Mouse (Mus musculus) retina, adult 2 months (tissue): ENCODE measurements around the gene Cldn20.
A peak's percentile ranks its signal among the peaks of the same experiment; 100 is the strongest.

ENCODE experiments used
- DNase-seq: peaks from one replicate; pipeline ENCODE4 v3.0.0-alpha.2; 2012; ENCODE audit warnings: low read depth, low spot score

Gene Cldn20

DNA sequence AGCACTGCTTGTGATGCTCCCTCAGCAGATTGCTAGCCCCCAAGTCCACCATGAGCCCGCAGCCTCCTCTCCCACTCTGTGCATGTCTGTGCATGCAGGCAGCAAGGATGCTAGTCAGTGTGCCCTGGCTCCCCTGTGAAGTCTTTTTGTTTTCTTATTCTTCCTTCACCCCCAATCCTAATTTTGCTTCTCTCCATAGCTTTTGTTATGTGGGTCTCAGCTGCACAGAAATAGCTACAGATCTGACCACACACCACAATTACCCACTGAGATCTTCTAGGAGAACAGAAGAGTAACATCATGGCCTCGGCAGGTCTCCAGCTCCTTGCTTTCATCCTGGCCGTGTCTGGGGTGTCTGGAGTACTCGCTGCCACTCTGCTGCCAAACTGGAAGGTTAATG, at the start of gene Cldn20:
TSS of gene Cldn20 (plus strand) at position 301 of the 400 bp plus-strand sequence.
- DNase-seq: no peak

DNA sequence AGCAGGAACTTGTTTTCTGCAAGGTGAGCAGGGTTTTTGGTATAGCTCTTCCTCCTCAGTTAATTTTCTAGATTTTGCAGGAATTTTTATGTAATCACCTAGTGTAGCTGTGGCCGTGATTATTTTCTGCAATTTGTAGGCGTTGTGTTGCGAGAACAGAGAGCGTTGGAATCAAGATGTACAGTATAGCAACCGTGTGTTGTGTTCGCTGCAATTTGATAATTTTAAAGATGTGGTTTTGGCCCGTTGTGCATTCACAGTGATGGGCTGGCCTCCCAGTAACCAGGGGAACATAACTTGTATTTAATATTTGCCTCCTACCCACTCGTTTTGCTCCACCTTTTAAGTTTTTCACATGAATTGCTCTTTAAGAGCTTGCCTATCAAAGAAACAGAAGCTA, 49.3 kb upstream of the Cldn20 start:
- DNase-seq: no peak

DNA sequence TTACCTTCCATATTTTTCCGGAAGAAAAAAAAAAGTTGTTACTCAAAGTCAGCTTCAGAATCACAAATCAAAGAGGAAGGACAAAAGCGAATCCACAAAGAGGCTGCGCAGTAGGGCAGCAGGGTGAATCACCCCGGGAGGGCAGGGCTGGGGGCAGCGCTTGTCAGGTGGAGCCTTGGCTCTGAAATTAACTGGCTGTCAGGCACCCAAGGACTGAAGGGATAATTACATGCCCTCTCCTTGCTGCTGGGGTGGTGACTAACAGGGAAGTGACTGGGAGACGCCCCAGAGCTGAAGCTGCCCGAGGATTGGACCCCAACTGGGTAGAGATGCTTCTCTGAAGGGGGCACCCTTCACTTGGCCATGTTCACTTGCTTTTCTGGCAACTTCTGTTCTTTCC, 46.5 kb upstream of the Cldn20 start:
- DNase-seq: no peak

DNA sequence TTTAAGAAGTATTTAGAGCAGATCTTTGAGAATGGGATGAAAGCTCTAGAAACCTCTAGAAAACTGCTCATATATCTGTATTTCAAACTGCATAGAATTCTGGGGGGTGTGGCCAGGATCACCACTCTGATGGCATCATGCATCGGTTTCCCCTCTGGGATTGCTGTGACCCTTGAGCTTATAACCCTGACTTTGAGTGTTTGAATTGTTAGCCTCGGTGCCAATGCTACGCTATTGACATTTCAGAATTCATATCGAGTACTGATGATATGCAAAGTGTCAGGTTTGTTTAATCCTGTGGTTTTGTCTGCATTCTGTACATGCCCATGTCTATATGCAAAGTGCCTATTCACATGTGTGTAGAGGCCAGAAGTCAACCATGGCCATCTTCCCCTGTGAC, 45.1 kb upstream of the Cldn20 start:
- DNase-seq: no peak

DNA sequence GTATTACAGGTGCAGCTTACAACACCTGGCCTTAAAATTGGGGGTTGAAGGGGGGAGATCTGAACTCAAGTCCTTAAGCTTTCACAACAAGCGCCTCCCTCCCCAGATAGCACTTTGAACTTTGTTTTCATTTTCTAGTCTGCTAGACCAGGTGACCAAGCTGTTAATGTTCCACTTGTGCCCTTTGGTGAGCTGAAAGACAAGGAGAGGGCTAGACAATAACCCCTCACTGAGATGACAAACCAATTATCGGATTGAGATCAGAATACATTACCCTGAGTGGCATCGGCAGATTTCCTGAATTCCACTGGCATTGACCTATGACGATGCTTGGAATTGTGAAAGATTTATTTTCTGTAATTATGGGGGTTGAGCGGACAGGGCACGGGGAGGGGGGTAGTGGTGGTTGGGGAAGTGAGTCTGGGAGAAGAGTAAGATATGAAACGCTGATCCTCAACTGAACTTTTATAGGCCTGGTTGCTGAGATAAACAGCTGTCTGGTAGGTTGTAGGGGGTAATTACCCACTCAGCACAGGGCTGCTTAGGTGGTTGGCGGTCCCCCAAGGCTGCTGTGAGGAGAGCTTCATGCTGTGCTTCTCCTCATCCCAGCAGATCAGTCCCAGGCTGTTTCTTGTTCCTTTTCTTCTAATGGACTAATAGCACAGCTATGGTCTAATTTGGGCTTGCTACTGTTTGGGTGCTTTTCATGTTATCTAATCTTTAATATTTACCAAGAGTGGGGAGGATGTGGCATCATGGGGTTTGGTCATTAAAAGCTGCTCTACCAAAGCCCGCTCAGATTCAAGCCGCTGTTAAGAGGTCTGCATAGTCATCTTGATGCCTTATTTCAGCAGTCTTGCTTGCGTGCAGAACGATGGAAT, 44.4 kb upstream of the Cldn20 start:
- DNase-seq: no peak

DNA sequence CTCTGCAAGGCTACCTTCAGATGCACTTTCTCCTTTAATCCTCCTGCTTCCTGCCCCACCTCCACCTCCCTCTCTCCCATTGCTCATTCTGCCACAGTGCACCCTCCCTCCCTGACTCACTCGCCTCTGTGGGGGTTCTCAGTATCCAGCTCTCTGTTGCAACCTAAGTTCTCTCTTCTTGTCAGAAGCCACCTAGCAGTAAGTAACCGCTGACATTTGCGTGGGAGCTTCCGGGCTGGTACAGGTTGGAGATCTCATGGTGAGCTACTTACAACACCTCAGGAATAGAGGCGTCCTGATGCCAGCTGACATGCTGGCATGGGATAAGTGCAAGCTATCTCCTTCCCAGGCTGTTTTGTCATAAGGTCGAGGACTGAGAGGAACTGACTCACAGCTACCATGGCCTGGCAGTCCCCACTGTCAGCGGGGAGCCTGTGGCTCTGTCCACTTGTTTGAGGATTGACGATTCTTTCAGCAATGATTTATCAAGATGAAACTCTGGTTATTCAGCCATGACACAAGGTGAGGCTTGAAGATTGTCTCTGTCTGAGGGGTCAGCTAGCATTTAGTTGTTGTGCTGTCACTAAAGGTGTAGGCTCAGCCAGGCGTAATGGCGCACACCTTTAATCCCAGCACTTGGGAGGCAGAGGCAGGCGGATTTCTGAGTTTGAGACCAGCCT, 42.0 kb upstream of the Cldn20 start:
- no peak for DNase-seq

DNA sequence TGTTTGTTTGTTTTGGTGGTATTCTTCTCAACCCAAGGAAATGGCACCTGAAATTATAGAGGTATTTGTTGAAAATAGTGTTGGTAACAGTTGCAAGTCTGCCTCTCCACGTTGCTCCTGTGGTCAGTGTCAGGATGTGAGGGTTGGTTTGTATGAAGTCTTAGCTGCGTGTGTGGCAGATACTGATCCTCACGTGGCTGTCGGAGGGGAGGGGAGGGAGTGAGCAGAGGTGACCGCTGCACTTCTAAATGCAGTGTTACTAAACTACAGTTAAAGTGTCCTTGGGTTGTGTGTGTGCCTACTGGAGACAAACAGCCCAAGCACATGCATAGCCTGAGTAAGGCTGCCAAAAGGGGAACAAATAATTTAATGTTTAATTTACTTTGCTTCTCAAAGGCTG, 41.3 kb upstream of the Cldn20 start:
- no peak for DNase-seq

DNA sequence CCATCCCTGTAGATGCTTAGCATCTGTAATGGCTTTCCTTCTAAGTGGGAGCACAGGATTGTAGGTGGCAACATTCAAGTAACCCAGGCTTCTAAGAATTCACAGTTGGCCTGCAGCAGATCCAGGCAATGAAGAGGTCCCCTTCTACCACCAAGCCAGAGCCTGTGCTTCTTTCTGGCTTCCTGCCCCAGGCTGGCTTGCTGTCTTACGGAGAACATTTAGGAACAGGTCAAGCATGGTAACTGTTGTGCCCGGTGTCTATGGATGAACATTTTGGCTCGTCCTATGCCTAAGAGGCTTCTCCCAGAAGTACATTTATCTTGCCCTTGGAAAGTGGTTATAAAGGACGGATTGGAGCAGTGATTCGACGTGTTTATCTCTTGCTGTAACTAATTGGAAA, 40.7 kb upstream of the Cldn20 start:
- no peak for DNase-seq

DNA sequence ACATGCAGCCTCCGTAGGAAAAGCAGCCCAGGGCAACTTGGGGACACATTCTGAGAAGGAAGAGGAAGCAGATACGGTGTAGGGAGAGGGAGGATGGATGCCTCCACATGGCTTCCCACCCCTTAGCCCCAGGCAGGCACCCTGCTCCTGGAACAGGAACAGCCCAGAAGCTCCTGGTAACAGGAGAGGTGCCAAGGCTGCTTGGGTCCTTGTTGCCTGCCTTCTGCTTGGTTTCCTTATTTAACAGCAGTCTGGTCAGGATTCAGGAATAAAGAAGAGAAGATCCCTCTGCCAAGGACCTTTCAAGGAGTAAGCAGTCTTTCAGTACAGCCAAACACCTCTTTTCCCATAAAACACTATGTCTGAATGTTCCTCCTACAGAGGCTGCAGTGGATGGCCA, 36.8 kb upstream of the Cldn20 start:
- DNase-seq: no peak

DNA sequence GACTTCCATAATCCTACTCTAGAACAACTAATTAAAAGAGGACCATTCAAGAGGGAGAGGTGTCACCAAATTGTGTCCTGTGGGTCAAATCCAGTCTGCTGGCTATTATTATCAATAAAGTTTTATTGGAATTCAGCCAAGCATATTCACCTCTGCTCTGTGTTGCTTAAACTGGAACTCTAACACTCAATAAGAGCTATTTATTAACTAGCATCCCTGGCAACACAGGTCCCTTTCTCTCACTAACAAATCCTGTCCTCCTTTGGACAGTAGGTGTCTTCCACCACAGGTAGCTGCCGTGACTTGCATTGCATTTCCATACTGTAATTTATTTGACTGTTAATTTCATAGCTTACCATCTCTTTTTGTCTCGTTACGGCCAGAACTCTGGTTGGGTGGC, 36.3 kb upstream of the Cldn20 start:
- DNase-seq: no peak

DNA sequence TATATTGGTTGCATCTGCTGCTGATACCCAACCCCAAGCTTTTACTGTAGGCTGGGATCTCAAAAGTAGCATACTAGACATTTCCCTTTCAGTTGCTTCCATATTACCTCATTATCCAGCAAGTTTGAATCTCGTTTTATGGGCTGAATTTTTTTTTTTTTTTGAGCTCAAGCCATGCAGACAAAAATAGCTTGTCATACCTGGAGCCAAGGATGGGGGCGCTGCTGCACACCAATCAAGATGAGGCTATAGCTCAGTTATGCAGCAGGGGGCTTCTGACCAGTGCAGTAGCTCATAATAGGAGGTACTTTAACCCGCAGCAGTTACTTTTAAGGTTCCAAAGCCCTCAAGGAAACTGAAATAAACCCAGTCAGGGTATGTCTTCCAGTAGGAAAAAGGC, 34.3 kb upstream of the Cldn20 start:
- no peak for DNase-seq

DNA sequence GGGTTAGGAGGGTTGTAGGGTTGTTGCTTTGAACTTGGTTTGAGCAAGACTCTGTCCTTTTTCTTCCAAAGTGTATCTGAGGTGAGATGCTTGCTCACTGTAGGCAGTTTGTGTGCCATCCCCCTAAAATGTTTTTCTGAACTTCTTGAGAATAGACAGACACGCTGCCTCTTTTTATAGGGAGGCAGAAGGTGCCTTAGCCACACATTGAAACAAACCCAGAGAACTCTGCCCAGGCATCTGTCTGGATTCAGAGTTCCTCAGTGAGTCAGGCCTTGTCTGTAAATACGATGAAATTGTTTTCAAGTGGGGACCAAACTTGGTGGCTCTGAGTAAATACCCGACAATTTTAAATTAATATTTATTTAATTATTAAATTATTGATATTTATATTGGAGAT, 33.8 kb upstream of the Cldn20 start:
- DNase-seq: no peak

DNA sequence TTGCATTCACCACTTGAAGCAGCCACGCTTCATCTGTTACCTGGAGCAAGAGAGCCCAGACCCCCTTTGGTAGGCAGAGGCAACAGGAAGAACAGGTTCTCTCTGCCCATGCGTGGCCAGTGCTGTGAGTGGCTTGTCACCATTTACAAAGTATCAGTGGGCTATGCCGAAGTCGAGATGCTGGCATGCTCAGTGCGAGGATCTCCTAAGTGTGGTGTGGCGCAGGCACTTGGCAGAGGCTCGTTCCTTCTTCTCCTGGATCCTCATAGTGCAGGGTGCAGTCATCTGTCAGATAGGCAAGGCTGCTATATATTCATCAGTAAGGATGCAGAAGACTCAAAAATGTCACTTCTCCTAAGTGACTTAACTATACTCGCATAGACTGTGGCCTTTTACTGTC, 32.9 kb upstream of the Cldn20 start:
- no peak for DNase-seq

DNA sequence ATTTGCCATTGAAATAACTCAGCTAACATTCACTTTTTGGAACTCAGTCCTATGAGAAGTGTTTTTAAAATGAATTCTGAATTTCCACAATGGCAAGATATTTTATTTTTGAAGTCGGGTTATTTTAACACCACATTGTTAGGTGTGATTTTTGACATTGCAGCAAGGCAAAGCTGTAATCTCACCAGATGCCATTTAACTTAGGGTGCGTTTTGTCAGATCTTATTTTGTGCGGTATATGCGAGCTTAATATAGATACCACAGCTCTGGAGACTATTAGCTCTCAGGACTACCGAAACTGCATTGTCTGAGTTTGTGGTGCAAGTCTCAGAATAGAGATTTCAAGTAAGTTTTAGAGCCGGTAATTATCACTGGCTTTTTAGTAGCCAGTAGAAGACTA, 32.3 kb upstream of the Cldn20 start:
- DNase-seq: no peak

DNA sequence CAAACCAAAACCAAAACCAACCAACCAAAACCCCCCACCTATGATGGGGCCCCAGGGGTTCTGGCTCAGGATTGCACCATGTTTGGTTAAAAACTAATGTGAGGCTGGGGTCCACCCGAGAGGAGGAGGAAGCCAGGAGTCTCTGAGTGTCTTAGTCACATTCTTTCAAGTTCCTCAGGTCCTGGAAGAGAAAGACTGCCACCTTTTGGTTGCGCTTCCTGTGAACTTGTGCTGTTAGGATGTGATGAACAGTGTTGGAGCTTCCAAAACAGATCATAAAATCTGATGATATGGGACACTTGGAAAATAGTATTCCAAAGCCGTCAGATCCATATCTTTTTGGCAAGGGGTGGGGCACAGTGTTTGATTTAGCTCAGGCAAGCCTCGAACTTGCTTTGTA, 31.4 kb upstream of the Cldn20 start:
- DNase-seq: no peak

DNA sequence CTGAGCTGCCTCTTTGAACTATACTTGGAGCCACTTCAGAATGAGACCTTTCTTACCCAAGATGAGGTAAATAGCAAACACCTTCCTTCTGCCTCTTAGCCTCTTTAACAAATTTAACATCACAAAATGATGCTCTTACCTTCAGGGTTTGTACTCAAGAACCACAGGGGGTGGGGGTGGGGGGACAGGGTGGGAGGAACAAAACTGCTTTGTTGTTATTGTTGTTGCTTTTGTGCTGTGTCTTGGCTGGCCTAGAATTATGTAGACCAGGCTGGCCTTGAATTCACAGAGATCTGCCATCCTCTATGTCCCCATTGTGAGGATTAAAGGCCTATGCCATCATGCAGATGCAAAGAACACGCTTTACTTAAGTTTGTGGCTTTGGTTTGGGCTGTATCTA, 26.6 kb upstream of the Cldn20 start:
- DNase-seq: no peak

DNA sequence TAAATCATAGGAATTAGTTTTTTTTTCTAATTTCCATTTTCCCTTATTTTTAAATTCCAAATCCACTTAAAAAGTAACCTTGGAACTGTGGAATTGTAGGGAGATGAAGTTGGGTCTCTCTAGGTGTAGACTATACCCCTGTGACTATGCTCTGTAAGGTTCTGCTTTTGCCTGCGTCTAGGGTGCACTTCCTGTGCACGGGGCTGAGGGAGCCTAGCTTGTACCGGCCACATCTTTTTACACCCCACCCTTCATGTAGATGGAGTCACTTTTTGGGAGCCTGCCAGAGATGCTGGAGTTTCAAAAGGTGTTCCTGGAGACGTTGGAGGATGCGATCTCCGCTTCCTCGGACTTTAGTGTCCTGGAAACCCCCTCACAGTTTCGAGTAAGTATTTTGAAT, 25.8 kb upstream of the Cldn20 start:
- DNase-seq: no peak

DNA sequence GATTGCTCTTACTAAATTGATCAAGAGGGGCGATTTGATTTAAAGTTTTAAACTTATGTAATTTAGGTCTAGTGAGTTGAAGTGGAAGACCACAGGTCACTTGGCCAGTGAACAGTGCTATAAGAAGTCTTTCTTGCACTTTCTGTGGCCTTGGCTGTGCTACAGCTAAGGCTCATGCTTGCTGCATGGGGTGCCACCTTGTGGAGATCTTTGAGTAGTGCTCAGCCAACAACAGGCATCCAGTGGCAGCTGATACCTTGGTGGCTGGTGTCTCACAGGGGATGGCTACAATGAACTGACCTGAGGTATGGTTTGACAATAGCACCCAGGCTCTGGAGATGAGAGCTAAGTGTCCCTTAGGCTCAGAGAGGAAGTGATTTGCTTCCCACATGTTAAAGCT, 22.5 kb upstream of the Cldn20 start:
- DNase-seq: peak; percentile 3

DNA sequence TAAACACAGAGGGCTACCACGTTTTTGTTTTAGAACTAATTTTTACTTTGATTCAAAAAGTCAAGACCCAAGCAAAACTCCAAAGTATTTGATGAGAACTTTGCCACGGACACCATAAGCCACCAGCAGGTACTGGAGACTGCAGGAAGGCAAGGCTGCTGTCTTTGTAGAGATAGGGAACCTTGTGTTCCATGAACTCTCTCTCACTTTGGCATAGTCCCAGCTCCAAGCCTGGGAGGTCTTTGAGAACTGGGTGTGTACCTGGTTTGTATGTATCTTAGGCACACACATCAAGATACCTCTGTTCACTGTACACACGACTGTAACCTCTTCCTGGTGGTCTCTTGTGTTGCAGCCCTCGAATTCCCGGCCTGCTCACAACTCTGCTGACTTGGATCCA, 18.0 kb upstream of the Cldn20 start:
- DNase-seq: no peak

DNA sequence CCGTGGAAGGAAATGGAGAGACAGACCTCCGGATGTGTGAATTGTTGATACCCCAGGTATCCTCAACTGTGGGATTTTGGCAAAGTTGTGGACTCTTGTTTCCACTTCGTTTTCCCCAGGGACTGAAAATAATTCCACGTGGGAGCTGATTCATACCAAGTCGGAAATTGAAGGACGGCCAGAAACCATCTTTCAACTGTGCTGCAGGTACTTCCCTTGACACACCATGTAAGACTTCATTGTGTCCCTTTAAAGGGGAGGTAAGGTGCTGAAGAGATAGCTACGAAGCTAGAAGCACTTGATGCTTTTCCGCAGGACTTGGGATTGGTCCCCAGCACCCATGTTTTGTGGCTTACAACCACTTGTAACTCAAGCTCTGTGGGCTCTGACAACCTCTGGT, 16.5 kb upstream of the Cldn20 start:
- no peak for DNase-seq

DNA sequence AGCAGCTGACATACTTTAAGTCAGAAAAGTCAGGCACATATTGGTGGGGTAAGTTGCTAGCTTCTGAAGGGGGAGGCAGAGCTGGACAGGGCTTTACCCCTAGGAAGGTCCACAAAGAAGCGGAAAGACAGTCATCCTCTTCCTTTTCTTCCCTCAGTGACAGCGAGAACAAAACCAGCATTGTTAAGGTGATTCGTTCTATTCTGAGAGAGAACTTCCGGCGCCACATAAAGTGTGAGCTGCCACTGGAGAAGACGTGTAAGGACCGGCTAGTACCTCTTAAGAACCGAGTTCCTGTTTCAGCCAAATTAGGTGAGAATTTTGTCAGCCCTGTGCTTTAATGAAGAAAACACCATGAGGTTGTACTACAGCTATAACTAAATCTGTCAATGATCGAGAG, 15.9 kb upstream of the Cldn20 start:
- no peak for DNase-seq

DNA sequence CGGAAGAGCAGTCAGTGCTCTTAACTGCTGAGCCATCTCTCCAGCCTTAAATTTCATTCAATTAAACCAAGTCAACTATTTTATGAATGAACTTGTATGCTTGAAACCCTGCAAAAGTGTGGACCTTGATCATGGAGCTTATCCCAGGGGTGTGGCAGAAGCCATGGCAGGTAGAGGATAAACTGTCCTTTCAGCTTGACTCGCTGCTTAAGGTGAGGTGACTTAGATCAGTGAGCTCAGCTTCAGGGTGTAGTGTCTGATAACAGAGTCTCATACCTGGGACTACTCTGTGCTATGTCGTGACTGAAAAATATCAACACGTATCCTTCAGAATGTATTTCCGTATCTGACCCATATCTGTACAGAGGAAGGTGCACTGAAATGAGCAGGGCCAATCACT, 12.0 kb upstream of the Cldn20 start:
- DNase-seq: no peak

DNA sequence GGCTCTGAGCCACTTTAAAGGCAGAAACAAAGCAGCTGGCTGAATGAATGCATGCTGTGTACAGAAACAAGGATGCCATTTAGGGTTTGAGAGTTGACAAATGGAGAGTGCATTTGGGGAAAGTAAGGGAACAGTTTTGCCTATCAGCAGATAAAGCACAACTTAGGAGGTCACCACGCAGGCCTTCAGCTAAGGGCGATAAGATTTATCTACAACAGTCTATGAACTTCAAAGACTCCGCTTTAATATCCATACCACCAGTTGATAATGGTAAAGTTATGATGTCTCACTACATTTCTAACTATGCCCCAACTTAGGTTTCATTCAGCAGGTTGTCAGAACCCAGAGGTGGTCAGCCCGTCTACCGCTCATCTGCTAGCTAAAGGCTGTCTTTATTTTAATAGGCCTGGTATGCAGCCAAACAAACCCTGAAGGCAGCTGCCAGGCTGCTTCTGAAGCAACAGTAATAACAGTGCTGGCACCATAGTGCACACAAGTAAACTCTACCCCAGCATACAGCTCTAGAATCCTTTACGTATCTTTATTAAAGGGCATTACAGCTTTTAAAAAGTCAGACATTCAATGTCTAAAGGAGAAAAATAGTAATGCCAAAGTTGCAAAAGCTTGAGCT, 4.4 kb upstream of the Cldn20 start:
- DNase-seq: no peak
